Mouse (Mus musculus) embryonic fibroblast, embryonic 13.5 days (primary cell): ENCODE results near the gene Prdx5. TPM values are rescaled to one million over a fixed set of nuclear protein-coding genes. Genes with fewer than 3 reads are reported as not detected.

Experiments
- H3K27ac ChIP-seq: 2 replicates; pipeline ENCODE4 v1.5.1; 2012; ENCODE audit warnings: low read length, control low read depth, inconsistent platforms; ENCODE audit not compliant: insufficient read depth
- H3K4me1 ChIP-seq: 2 replicates; pipeline ENCODE4 v1.6.1; 2011; ENCODE audit warnings: low read length; ENCODE audit not compliant: control insufficient read depth, insufficient read depth
- H3K4me3 ChIP-seq: 2 replicates; pipeline ENCODE4 v1.5.1; 2011; ENCODE audit warnings: mild to moderate bottlenecking, control low read depth, low read length; ENCODE audit not compliant: insufficient read depth
- CTCF ChIP-seq: IDR thresholded peaks from 2 replicates; pipeline ENCODE4 v1.5.1; 2011; ENCODE audit warnings: mild to moderate bottlenecking, control low read depth, low read length, moderate library complexity, borderline replicate concordance; ENCODE audit not compliant: insufficient read depth
- POLR2A ChIP-seq: IDR thresholded peaks from 2 replicates; pipeline ENCODE4 v1.6.1; 2011; ENCODE audit warnings: low read depth, mild to moderate bottlenecking, control low read depth, low read length, moderate library complexity
- polyA plus RNA-seq: library from polyadenylated mRNA; stranded (reverse); fragments of >200 nt; gene quantifications from 2 replicates; pipeline ENCODE4 v1.2.4, GENCODE M21; 2011; ENCODE audit warnings: low read depth; ENCODE audit not compliant: missing spikeins, insufficient read length

Prdx5 gene
- polyA plus RNA-seq, 1 experiment = 161 TPM

DNA sequence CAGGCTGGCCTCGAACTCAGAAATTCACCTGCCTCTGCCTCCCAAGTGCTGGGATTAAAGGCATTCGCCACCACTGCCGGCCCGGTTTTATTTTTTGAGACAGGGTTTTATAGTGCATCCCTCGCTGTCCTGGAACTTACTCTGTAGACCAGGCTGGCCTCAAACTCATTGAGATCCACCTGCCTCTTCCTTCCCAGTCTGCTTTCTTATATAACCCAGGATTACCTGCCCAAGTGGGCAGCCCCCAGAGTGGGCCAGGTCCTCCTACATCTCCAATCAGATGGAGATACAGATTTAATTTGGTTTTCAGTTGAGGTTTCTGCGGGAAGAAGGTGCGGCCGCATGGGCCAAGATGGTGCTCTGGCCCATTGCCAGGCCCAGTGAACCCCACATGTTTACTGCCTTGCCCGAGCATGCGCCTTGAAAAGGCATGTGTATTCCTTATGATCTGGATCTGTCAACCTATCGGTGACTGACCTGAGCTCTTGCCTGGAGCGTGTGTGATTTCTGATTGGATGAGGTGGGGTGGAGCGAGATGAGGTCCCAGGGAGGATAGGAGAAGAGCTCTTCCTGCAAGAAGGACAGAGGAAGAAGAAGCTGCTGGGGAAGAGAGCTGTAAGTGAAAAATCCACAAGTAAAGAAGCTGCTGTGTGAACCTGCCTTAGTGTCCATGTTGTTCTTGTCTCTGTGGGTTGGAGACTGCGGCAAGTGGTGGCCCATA is 16.0 kb downstream of the Prdx5 start:
- H3K4me1 ChIP-seq = no peaks in the 10 kb centered on the region
- H3K4me3 ChIP-seq = no peak overlapping the region
- H3K27ac ChIP-seq = no peak overlapping the region
- no peak for TF ChIP-seq POLR2A
- no peak for TF ChIP-seq CTCF

GRCm38 (mm10) chr19:6892512-6892911 is 17.4 kb downstream of the Prdx5 start:
- Histone ChIP-seq H3K4me3 (no peak overlapping the region), H3K27ac (no peak overlapping the region), H3K4me1 (no peaks in the 10 kb centered on the region)
- TF ChIP-seq POLR2A (no peak), CTCF (no peak)

DNA sequence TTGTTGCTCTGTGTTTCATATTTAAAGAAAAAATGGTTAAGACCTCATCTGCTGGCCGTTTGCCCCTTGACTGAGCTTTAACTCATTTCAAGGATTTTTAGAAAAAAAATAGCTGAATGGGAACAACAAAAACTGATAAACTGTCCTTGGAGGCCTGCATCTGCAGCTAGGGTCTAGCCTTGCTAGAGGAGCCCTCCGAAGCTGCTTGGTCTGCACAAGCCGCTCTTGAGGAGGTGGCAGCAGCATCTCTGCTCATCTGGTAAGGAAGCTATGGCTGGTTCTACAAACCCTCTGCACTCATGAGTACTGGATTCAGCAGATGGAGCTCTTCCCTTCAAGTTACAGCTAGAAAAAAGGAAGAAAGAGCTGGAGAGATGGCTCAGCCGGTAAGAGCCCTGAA is 31.9 kb downstream of the Prdx5 start:
- TF ChIP-seq POLR2A (no peak), CTCF (no peak)
- H3K27ac ChIP-seq = no peak overlapping the region
- peaks cover 10% of the 10 kb centered on the region for H3K4me1 ChIP-seq
- H3K4me3 ChIP-seq = no peak overlapping the region

GRCm38 (mm10) chr19:6876799-6877198 is 33.1 kb downstream of the Prdx5 start:
- peak overlapping the region; percentile 7; the same call in 1 of the 2 replicates for H3K27ac ChIP-seq
- TF ChIP-seq POLR2A (no peak), CTCF (no peak)
- no peak overlapping the region for H3K4me3 ChIP-seq
- H3K4me1 ChIP-seq = peaks cover 10% of the 10 kb centered on the region

- H3K4me1 ChIP-seq = peaks cover 10% of the 10 kb centered on the region
- no peak overlapping the region for H3K4me3 ChIP-seq
- H3K27ac ChIP-seq = no peak overlapping the region
- no peak for TF ChIP-seq CTCF
- no peak for TF ChIP-seq POLR2A
Measured at GRCm38 (mm10) chr19:6875834-6876233, 34.1 kb downstream of the Prdx5 start.

DNA sequence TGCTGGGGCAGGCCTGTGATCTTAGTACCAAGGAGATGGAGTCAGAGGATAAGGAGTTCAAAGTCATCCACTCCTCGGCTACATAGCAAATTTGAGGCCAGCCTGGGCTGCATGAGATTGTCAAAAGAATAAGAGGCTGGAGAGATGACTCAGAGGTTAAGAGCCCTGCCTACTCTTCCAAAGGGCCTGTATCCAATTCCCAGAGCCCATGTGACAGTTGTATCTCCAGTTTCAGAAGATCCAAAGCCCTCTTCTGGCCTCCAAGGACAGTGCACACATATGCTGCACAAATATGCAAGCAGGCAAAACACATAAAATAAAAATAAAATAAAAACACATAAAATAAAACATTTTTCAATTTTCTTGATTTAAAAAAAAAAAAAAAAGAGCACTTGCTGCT is 35.6 kb downstream of the Prdx5 start:
- Histone ChIP-seq H3K27ac (no peak overlapping the region), H3K4me1 (peaks cover 10% of the 10 kb centered on the region), H3K4me3 (no peak overlapping the region)
- TF ChIP-seq CTCF (no peak), POLR2A (no peak)

DNA sequence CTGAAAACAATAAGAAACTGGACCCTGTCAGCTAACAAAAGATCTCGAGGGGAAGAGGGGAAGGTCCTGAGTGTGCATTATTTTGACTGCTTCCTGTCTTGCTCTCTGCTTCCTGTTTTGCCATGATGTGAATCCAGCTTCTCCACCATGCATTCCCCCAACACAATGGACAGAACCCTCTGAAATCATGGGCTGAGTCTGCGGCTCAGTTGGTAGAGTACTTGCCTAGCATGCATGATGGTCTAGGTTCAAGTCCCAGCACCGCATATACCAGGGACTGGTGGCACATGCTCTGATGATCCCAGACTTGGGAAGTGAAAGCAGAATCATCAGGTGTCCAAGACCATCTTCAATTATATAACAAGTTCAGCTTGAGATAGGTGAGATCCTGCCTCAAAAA is 37.2 kb downstream of the Prdx5 start:
- no peak overlapping the region for H3K27ac ChIP-seq
- TF ChIP-seq POLR2A (no peak), CTCF (no peak)
- H3K4me3 ChIP-seq = no peak overlapping the region
- peaks cover 10% of the 10 kb centered on the region for H3K4me1 ChIP-seq

DNA sequence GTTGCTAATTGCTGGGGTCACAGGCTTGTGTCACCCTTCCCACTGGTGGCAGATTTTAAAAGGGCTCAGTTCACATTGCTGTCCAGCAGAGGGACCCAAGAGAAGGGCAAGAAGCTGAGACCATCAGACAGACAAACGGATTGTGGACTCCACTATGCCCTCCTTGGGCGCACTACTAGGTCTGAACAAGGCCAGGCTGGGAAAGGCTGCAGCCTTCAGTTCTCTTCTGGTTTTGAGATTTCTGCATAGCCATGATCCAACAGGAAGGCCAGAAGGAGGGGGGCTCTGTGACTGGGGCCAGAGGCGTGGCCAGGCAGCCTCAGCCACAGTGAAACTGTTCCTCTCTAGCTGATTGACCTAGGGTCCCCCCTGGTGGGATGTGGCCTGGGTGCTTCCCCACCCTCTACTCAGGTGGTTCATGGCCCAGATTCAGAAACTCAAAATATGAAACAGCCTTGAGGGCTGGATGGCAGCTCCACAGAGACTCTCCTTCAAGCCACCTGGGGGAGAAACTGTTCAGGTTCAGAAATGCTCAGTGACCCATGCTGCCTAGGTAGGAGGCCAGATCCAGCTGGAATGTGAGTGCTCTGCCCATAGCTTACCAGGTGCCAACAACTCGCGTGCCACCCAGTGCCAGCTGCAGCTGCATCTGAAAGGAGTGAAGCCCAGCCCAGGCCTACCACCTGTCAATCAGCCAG is 38.2 kb downstream of the Prdx5 start:
- H3K27ac ChIP-seq = no peak overlapping the region
- H3K4me1 ChIP-seq = peaks cover 5% of the 10 kb centered on the region; the same call in 1 of the 2 replicates
- H3K4me3 ChIP-seq = no peak overlapping the region
- TF ChIP-seq POLR2A (no peak), CTCF (peak; percentile 18; the same call in 1 of the 2 replicates)

DNA sequence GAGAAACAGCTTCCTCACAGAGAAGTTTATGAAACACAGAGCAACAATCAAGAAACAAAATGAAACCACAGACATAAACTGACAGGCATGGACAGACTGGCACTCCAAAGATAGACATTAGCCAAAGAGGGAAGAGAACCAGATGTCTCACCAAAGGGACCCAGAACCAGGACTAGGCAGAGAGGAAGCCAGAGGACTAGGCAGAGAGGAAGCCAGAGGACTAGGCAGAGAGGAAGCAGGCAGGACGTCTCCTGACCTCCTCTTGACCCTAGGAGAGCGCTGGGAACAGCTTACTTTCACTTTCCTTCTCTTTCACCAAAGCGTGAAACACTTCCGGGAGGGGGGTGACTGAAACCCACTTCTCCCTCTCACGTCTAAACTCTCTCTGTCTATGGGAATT is 40.6 kb downstream of the Prdx5 start:
- TF ChIP-seq POLR2A (no peak; the same call in none of the 2 replicates), CTCF (no peak)
- H3K27ac ChIP-seq = peak overlapping the region; percentile 58; the same call in 1 of the 2 replicates
- H3K4me3 ChIP-seq = peak overlapping the region; percentile 25; the same call in 1 of the 2 replicates
- H3K4me1 ChIP-seq = 0 out of 2 replicates have a peak, but pooled peaks cover 3% of the 10 kb centered on the region

GRCm38 (mm10) chr19:6861451-6861850 is 48.5 kb downstream of the Prdx5 start:
- H3K4me1 ChIP-seq = no peaks in the 10 kb centered on the region
- H3K4me3 ChIP-seq = no peak overlapping the region
- TF ChIP-seq POLR2A = no peak
- TF ChIP-seq CTCF = no peak
- H3K27ac ChIP-seq = no peak overlapping the region
